Mouse (Mus musculus) forebrain, embryonic 14.5 days (tissue): Measurements from ENCODE around the gene Det1. TPM values are rescaled to one million over a fixed set of nuclear protein-coding genes. Genes with fewer than 3 reads are reported as not detected.
A peak's percentile ranks its signal among the peaks of the same experiment; 100 is the strongest.

Experiments used
- ATAC-seq: fragments of 200-750 bp; cut with Nextera tagmentation; 2 replicates; pipeline ENCODE4 v1.8.0; 2017; ENCODE audit warnings: mild to moderate bottlenecking, moderate library complexity
- DNase-seq: peaks from one replicate; pipeline ENCODE4 v3.0.0-alpha.2; 2015; ENCODE audit warnings: low spot score
- H3K27ac ChIP-seq: fragments of 300-500 bp; sonication (generic); 2 replicates; pipeline ENCODE4 v1.5.1; 2014; ENCODE audit warnings: low read depth, mild to moderate bottlenecking, control low read depth, low read length, moderate library complexity
- H3K27me3 ChIP-seq: fragments of 300-500 bp; sonication (generic); replicated peaks from 2 replicates; pipeline ENCODE4 v1.6.1; 2014; ENCODE audit warnings: low read length, control low read depth, mixed read lengths; ENCODE audit not compliant: control insufficient read depth, insufficient read depth
- H3K36me3 ChIP-seq: fragments of 300-500 bp; sonication (generic); 2 replicates; pipeline ENCODE4 v1.6.1; 2014; ENCODE audit warnings: low read length, control low read depth; ENCODE audit not compliant: control insufficient read depth, insufficient read depth
- H3K4me1 ChIP-seq: fragments of 300-500 bp; sonication (generic); 2 replicates; pipeline ENCODE4 v1.6.1; 2014; ENCODE audit warnings: antibody characterized with exemption, low read length, control low read depth; ENCODE audit not compliant: control insufficient read depth, insufficient read depth
- H3K4me2 ChIP-seq: fragments of 300-500 bp; sonication (generic); 2 replicates; pipeline ENCODE4 v1.6.1; 2014; ENCODE audit warnings: mild to moderate bottlenecking, control low read depth, low read length
- H3K4me3 ChIP-seq: fragments of 300-500 bp; sonication (generic); 2 replicates; pipeline ENCODE4 v1.5.1; 2014; ENCODE audit warnings: low read depth, low read length, control low read depth
- H3K9ac ChIP-seq: fragments of 300-500 bp; sonication (generic); 2 replicates; pipeline ENCODE4 v1.6.1; 2014; ENCODE audit warnings: mild to moderate bottlenecking, low read length, control low read depth, moderate library complexity
- H3K9me3 ChIP-seq: fragments of 300-500 bp; sonication (generic); replicated peaks from 2 replicates; pipeline ENCODE4 v1.6.1; 2016; ENCODE audit warnings: low read length, control low read depth, mixed read lengths; ENCODE audit not compliant: control insufficient read depth
- WGBS: fragments of 180-500 bp; shearing (Covaris S2); extraction: QIAGEN DNeasy Blood & Tissue Kit; methylation state at CpG from one replicate; pipeline ENCODE4 v1.1.7; 2014; 5-methylcytosine and 5-hydroxymethylcytosine counted together
- polyA plus RNA-seq: library from polyadenylated mRNA; unstranded; fragments of >200 nt; fragmentation: Nextera tagmentation; extraction: Ambion mirVana; gene quantifications from 2 replicates; pipeline ENCODE4 v1.2.1, GENCODE M21; 2014

Gene Det1
- polyA plus RNA-seq, 1 experiment from 2014 or later: 20.5 TPM

- Histone ChIP-seq H3K9me3 (no peaks in the 10 kb centered on the region), H3K4me1 (no peaks in the 10 kb centered on the region), H3K27me3 (no peaks in the 10 kb centered on the region), H3K4me3 (no peak overlapping the region), H3K27ac (no peak overlapping the region), H3K36me3 (no peaks in the 10 kb centered on the region), H3K4me2 (no peak overlapping the region), H3K9ac (no peak overlapping the region)
- ATAC-seq: no peak
- DNase-seq: no peak
- WGBS: 73% methylated on average over 12 of the region's 12 CpGs
These were observed 18.3 kb upstream of the Det1 start for GRCm38 (mm10) chr7:78865212-78865949.

GRCm38 (mm10) chr7:78864446-78864802 is 17.4 kb upstream of the Det1 start:
- ATAC-seq (no peak), DNase-seq (no peak)
- H3K4me2 ChIP-seq: no peak overlapping the region
- 82% methylated on average over 4 of the region's 4 CpGs for WGBS
- no peaks in the 10 kb centered on the region for H3K36me3 ChIP-seq
- H3K4me1 ChIP-seq: no peaks in the 10 kb centered on the region
- no peak overlapping the region for H3K4me3 ChIP-seq
- no peak overlapping the region for H3K9ac ChIP-seq
- no peak overlapping the region for H3K27ac ChIP-seq
- no peaks in the 10 kb centered on the region for H3K27me3 ChIP-seq
- H3K9me3 ChIP-seq: no peaks in the 10 kb centered on the region

GRCm38 (mm10) chr7:78863796-78864445 is 16.9 kb upstream of the Det1 start:
- Histone ChIP-seq H3K36me3 (no peaks in the 10 kb centered on the region), H3K4me2 (no peak overlapping the region), H3K27me3 (no peaks in the 10 kb centered on the region), H3K27ac (no peak overlapping the region), H3K9me3 (no peaks in the 10 kb centered on the region), H3K4me1 (no peaks in the 10 kb centered on the region), H3K4me3 (no peak overlapping the region), H3K9ac (no peak overlapping the region)
- no peak for DNase-seq
- 70% methylated on average over 7 of the region's 7 CpGs for WGBS
- no peak for ATAC-seq

GRCm38 (mm10) chr7:78855044-78855655 is 8.1 kb upstream of the Det1 start:
- DNase-seq (no peak), ATAC-seq (no peak)
- no peaks in the 10 kb centered on the region for H3K27me3 ChIP-seq
- H3K4me3 ChIP-seq: no peak overlapping the region
- H3K4me1 ChIP-seq: no peaks in the 10 kb centered on the region
- no peak overlapping the region for H3K27ac ChIP-seq
- WGBS: 60% methylated on average over 5 of the region's 5 CpGs
- no peaks in the 10 kb centered on the region for H3K36me3 ChIP-seq
- no peaks in the 10 kb centered on the region for H3K9me3 ChIP-seq
- H3K4me2 ChIP-seq: no peak overlapping the region
- H3K9ac ChIP-seq: no peak overlapping the region

GRCm38 (mm10) chr7:78854051-78854450 is 7.0 kb upstream of the Det1 start:
- Histone ChIP-seq H3K27me3 (no peaks in the 10 kb centered on the region), H3K4me3 (no peak overlapping the region), H3K4me2 (no peak overlapping the region), H3K9ac (no peak overlapping the region), H3K4me1 (no peaks in the 10 kb centered on the region), H3K36me3 (no peaks in the 10 kb centered on the region), H3K9me3 (no peaks in the 10 kb centered on the region), H3K27ac (no peak overlapping the region)
- DNase-seq (no peak), ATAC-seq (no peak)
- WGBS: 77% methylated on average over 4 of the region's 4 CpGs

- Histone ChIP-seq H3K27ac (no peak overlapping the region), H3K9ac (peak overlapping the region; percentile 93), H3K4me2 (peak overlapping the region; percentile 69), H3K27me3 (no peaks in the 10 kb centered on the region), H3K4me3 (peak overlapping the region; percentile 87), H3K4me1 (peaks cover 6% of the 10 kb centered on the region; the same call in 1 of the 2 replicates), H3K36me3 (peaks cover 29% of the 10 kb centered on the region), H3K9me3 (no peaks in the 10 kb centered on the region)
- DNase-seq: no peak
- ATAC-seq: no peak
- WGBS: 40% methylated on average over 12 of the region's 12 CpGs
These were observed 872 bp downstream of the Det1 start for GRCm38 (mm10) chr7:78846066-78846716.

GRCm38 (mm10) chr7:78841601-78842000 is 5.5 kb downstream of the Det1 start:
- Histone ChIP-seq H3K4me2 (no peak overlapping the region), H3K4me3 (no peak overlapping the region), H3K9me3 (no peaks in the 10 kb centered on the region), H3K27me3 (no peaks in the 10 kb centered on the region), H3K9ac (no peak overlapping the region), H3K27ac (no peak overlapping the region), H3K4me1 (peaks cover 6% of the 10 kb centered on the region; the same call in 1 of the 2 replicates), H3K36me3 (peaks cover 60% of the 10 kb centered on the region)
- 87% methylated on average over 5 of the region's 5 CpGs for WGBS
- ATAC-seq (no peak), DNase-seq (no peak)

GRCm38 (mm10) chr7:78837250-78837649 is 9.8 kb downstream of the Det1 start:
- Histone ChIP-seq H3K27ac (no peak overlapping the region), H3K4me1 (no peaks in the 10 kb centered on the region), H3K36me3 (peaks cover 69% of the 10 kb centered on the region), H3K27me3 (no peaks in the 10 kb centered on the region), H3K9me3 (no peaks in the 10 kb centered on the region), H3K9ac (no peak overlapping the region), H3K4me3 (no peak overlapping the region), H3K4me2 (no peak overlapping the region)
- ATAC-seq (no peak), DNase-seq (no peak)
- 79% methylated on average over 4 of the region's 4 CpGs for WGBS
